Mouse (Mus musculus): Measurements from ENCODE around the gene Gcnt2. TPM values are rescaled to one million over a fixed set of nuclear protein-coding genes. Genes with fewer than 3 reads are reported as not detected.
"Not testable (repeated sequence)": the region's sequence is repeated elsewhere in the genome, so short reads cannot be mapped to it uniquely, and the experiment has no call there.

The Gcnt2 gene
- polyA plus RNA-seq, 1 experiment from 2014 or later, result 3.3 TPM

DNA sequence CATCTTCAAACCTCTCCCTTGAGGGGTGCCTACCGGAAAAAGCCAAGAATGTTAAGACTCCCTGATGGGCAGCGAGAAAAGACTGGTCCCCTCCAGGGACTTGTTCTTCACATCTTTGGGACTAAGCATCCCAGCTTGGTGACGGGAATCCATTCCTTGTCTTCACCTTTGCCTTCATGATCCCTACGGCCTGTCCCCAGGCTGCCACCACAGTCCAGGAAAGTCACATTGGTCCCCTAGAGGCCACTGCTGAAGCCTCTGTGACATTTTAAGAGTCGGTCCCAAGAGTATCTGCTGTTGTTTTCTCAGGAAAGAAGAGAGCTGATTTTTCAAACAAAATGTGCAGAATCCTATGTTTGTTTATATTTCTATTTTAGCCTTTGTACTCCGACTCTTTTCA, 52.4 kb downstream of the Gcnt2 start:
- no peak overlapping the region for H3K9ac ChIP-seq (replicated peaks)
- no peak for ATAC-seq (replicated peaks)
- no peak overlapping the region for H3K4me3 ChIP-seq
- WGBS, result 89% methylated on average over 6 of the region's 6 CpGs
- no peak overlapping the region for H3K27ac ChIP-seq (replicated peaks)
- peaks cover 9% of the 10 kb centered on the region for H3K4me1 ChIP-seq
- no peaks in the 10 kb centered on the region for H3K9me3 ChIP-seq
- no peaks in the 10 kb centered on the region for H3K27me3 ChIP-seq
- no peaks in the 10 kb centered on the region for H3K36me3 ChIP-seq
- H3K4me2 ChIP-seq (replicated peaks), result no peak overlapping the region

DNA sequence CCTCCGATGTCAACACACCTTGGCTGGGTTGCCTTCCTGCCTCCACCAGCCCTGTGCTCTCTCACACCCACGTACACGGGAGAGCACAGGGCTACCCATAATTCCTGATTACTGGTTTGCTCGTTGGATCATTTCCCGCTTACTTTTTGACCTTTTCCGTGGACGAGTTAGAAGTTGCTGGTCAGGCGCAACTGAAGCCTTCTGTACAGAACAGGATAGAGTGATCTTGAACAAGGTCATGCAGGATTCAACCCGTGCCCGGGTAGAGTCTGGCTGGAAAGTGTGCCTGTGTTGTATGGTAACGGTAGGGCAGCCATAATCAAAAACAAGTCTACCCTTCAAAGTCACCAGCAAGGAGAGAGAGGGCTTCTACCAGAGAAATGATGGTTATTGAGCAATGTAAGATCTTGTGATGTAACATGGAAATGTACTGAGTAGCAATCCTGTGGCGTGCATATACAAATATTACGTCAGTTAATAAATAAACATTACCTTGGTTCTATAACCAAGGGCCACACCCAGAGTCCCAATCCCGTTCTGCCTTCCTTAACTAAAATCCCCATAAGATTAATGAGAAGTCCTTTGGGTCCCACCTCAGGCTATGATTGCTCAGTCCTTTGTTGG, 54.0 kb downstream of the Gcnt2 start:
- ATAC-seq (replicated peaks), result no peak
- H3K36me3 ChIP-seq, result no peaks in the 10 kb centered on the region
- no peak overlapping the region for H3K4me2 ChIP-seq (replicated peaks)
- no peak overlapping the region for H3K9ac ChIP-seq (replicated peaks)
- 85% methylated on average over 14 of the region's 14 CpGs for WGBS
- no peaks in the 10 kb centered on the region for H3K27me3 ChIP-seq
- no peak overlapping the region for H3K4me3 ChIP-seq
- no peaks in the 10 kb centered on the region for H3K9me3 ChIP-seq
- no peak overlapping the region for H3K27ac ChIP-seq (replicated peaks)
- peaks cover 20% of the 10 kb centered on the region for H3K4me1 ChIP-seq

DNA sequence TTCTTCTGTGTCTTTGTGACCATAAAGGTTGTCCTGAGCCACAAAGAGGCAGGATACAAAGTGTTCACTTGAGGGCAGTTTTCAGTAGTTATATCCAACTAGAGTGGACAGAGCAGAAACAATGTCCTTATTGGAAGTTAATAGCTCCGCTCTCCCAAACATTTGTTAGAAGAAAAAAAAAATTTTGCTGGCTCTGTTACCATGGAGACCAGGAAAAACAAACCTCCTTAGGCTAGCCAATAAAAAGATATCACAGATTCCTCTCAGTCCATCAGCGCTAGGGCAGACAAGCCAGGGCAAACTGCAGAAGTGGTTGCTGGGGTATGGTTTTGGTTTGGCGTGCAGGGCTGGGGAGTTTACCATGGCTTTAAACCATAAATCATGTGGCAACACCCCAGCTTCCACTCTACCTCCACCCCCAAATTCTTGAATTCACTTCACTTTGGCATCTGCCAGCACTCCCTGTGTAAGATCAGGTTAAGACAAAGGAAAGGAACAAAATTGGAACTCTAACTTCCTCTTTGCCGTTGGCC, 54.6 kb downstream of the Gcnt2 start:
- Histone ChIP-seq H3K4me3 (no peak overlapping the region), H3K4me2 (replicated peaks) (no peak overlapping the region), H3K9ac (replicated peaks) (no peak overlapping the region), H3K9me3 (no peaks in the 10 kb centered on the region), H3K36me3 (no peaks in the 10 kb centered on the region), H3K27ac (replicated peaks) (no peak overlapping the region), H3K4me1 (peaks cover 20% of the 10 kb centered on the region), H3K27me3 (no peaks in the 10 kb centered on the region)
- WGBS, result 79% methylated on average over 4 of the region's 4 CpGs
- no peak for ATAC-seq (replicated peaks)

DNA sequence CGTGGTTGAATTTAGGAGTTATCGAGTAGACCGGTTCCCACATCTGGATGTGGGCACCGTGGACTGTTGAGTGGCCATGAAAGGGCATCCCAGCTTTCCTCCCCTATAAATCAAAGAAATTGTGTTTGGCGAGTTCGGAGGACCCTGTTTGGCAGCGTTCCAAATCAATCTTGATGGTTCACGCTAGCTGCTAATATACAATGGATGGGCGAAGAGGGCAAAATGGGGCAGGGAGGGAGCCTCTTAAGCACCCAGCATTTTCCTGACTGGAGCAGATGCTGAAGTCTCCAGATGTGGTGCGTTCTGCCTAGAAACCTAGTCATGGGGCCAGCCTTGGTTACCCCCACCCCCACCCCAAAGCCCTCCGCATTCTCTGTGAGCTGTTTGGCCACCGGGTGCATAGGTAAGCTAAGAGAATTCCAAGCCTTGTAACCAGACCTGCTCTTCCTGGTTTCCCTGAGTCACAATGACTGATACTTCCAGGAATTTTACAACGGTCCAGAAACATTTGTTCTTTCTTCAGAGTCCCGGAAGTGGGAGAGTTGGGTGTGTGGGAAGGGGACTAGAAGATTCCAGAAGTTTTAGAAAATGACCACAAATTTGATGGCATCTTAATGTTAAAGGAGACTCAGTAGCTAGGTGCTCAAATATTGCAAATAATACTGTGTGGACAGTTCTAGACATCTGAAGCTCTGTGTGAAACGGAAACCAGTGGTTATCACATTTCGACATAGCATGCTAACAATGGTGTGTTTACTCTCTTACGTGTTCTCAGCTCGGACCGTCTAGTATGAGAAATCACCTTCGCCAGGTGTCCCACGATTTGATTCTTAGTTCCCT, 57.0 kb downstream of the Gcnt2 start:
- Histone ChIP-seq H3K4me1 (peaks cover 20% of the 10 kb centered on the region), H3K9me3 (no peaks in the 10 kb centered on the region), H3K36me3 (no peaks in the 10 kb centered on the region), H3K27ac (replicated peaks) (no peak overlapping the region), H3K9ac (replicated peaks) (peak overlapping the region; percentile 47; the same call in 1 of the 2 replicates), H3K4me3 (peak overlapping the region; percentile 49), H3K27me3 (no peaks in the 10 kb centered on the region), H3K4me2 (replicated peaks) (peak overlapping the region; percentile 94)
- peak; percentile 11; the same call in 1 of the 2 replicates for ATAC-seq (replicated peaks)
- WGBS, result 7% methylated on average over 21 of the region's 21 CpGs

DNA sequence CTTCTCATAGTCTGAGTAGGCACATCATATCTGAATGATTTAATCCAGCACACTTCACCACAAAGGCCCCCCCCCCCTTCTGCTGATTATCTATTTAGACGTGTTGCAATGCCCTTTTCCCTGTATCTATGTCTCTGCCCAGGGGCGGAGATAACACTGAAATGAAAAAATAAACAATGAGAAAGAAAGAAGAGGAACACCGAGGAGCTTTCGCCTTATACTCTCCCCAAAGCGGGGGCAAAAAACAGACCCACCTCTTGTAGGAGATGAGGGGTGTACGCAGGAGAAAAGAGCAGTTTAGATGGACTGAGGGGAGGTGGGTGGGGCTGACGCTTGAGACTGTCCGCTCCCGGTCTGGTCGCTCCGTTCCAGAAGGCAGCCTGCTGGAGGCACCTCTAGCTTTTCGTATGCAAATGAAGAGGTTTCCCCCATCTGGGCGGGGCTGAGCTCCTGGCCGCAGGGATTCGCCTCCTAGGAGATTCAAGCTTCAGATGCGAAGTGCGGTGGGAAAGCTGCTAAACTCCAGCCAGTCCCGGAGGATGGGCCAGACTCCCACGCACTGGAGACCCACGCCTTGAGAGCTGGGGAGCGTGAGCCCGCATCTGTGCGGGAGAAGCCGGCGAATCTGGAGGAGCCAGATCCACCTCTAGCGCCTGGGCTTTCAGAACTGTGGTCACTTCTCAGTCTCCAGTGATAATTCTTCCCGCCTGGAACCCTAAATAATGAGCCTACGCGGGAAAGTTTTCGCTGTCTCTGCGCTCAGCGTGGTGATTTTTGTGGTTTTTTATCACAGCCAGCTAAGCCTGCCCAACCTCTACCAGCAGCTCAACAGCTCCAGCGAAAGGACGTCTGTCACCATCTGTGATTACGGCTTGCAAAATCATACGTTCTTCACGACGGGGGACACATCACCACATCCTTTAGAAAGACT, 57.9 kb downstream of the Gcnt2 start:
- WGBS, result under 1% methylated on average over 38 of the region's 38 CpGs
- peak; percentile 80 for ATAC-seq (replicated peaks)
- Histone ChIP-seq H3K27ac (replicated peaks) (no peak overlapping the region), H3K4me1 (peaks cover 20% of the 10 kb centered on the region), H3K4me2 (replicated peaks) (peak overlapping the region; percentile 94), H3K4me3 (peak overlapping the region; percentile 49), H3K9ac (replicated peaks) (peak overlapping the region; percentile 47), H3K9me3 (no peaks in the 10 kb centered on the region), H3K36me3 (no peaks in the 10 kb centered on the region), H3K27me3 (no peaks in the 10 kb centered on the region)

DNA sequence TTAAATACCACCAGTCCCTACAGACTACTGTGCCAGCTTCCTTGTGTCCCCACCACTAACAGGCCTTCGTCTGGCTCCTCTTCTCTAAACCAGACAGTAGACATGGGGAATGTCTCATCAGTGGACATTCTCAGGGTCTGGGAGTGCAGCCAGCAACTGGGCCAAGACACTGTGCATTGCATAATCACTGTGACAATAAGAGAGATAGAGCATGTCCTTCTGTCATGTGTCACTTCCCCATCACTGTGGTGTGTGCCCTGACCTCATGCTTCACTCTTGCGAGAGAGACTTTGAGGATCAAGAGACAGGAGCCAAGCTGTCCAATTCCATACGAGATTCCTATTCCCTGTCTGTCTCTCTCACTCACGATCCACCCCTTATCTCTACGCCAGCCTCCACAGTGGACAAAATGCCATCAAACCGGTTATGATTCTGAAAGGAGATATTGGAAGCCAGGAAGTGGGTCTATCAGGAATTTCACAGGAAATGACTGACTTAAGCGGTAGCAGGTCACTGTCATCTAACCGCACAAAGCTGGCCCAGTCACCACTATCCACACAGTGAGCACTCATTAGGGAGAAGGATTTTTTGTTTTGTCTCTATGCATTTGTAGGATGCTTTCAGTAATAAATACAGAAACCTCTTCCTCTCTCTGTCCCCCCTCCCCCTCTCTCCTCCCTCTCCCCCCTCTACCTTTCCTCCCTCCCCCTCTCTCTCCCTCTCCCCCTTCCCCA, 61.9 kb downstream of the Gcnt2 start:
- WGBS, result 77% methylated on average over 8 of the region's 8 CpGs
- H3K4me1 ChIP-seq, result peaks cover 16% of the 10 kb centered on the region
- ATAC-seq (replicated peaks), result no peak

DNA sequence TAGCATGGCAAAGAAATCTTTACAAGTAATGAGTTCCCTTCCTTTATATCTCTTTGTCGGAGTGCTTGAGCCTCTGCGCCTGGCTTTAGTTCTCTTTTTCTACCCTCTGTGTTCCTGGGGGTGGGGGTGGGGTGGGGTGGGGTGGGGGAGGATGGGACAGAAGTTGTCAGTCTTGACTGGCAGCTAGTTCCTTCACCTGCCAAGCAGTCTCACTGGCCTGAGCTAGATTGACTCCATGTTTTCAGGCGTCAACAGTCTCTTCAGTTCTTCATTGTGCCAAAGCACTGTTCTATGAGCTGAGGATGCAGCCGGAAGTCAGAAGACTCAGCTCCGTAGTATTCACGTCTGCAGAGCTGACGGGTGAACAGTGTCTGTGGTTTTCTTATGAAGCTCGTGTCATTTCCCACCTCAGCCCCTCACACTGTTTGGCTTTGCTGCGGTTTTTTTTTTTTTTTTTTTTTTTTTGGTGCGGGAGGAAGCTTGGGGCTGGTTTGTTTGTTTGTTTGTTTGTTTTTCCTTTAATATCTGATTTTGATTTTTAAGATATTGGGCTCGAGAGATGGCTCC, 62.8 kb downstream of the Gcnt2 start:
- Histone ChIP-seq H3K4me3 (no peak overlapping the region), H3K9me3 (no peaks in the 10 kb centered on the region), H3K27ac (replicated peaks) (no peak overlapping the region), H3K27me3 (no peaks in the 10 kb centered on the region), H3K9ac (replicated peaks) (no peak overlapping the region), H3K36me3 (no peaks in the 10 kb centered on the region), H3K4me1 (peaks cover 7% of the 10 kb centered on the region; the same call in 1 of the 2 replicates), H3K4me2 (replicated peaks) (no peak overlapping the region)
- WGBS, result 74% methylated on average over 11 of the region's 11 CpGs
- no peak for ATAC-seq (replicated peaks)

More for the DNA sequence above, 61.9 kb downstream of the Gcnt2 start:
- Histone ChIP-seq H3K4me2 (replicated peaks) (no peak overlapping the region), H3K27me3 (no peaks in the 10 kb centered on the region), H3K9me3 (no peaks in the 10 kb centered on the region), H3K27ac (replicated peaks) (no peak overlapping the region), H3K36me3 (no peaks in the 10 kb centered on the region), H3K4me3 (no peak overlapping the region), H3K9ac (replicated peaks) (no peak overlapping the region)

DNA sequence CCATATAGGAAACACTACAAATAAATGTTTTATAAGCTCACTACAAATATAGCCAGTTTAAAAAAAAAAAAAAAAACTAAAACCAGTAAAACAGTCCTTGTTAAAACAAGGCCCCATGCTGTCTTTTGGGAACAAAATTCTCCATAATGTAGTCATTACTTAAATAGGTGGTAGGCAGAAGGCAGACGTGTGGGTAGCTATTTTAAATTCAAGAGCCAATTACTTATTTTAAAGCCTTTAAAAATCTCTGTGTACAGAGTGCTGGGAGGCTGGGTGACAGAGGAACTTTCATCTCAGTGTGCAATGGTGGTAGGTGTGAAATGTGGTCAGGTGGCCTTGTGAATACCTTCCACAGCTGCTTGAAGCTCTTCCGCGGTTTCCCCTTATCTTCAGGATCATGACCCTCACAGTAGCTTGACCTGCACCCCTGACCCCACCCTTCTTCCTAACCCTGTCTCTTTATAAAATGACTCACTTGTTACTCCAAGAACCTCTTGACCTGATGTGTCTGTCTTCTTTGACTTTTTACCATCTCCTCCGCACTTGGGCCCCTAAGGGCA, 64.3 kb downstream of the Gcnt2 start:
- H3K4me1 ChIP-seq, result no peaks in the 10 kb centered on the region
- ATAC-seq (replicated peaks), result no peak

DNA sequence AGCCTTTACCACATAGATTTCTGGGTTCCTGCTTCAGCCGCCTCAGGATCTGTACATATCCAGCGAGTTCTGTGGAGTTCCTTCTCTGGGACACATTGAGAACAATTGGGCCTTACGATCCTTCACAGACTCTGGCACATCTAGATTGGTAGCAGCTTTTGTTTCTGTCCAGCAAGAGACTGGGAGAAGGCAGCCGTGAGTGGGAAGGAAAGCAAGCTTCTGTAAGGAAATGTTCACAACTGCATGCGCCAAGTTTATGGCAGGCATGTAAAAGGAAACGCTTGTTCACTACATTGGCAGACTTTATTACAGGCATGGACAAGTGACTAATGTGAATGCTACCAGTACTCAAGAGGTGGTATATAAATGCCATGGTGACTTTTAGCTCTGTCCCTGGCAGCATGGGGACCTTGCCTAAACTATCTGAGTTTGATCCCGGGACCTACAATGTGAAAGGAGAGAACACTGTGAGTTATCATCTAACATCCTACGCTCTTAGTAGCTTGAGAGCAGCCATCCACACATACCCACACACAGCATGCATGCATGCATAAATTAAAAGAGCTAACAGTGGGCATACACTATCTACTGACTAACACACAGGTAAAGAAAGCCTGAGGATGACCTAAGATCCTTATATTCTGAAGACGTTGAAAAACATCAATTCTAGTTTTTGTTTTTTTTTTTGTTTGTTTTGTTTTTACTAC, 68.8 kb downstream of the Gcnt2 start:
- H3K4me3 ChIP-seq, result no peak overlapping the region
- WGBS, result 77% methylated on average over 9 of the region's 9 CpGs
- no peak for ATAC-seq (replicated peaks)
- no peak overlapping the region for H3K27ac ChIP-seq (replicated peaks)
- H3K4me2 ChIP-seq (replicated peaks), result no peak overlapping the region
- H3K27me3 ChIP-seq, result no peaks in the 10 kb centered on the region
- no peaks in the 10 kb centered on the region for H3K4me1 ChIP-seq
- no peak overlapping the region for H3K9ac ChIP-seq (replicated peaks)
- H3K36me3 ChIP-seq, result no peaks in the 10 kb centered on the region
- no peaks in the 10 kb centered on the region for H3K9me3 ChIP-seq

More for the DNA sequence above, 64.3 kb downstream of the Gcnt2 start:
- no peaks in the 10 kb centered on the region for H3K27me3 ChIP-seq
- no peak overlapping the region for H3K9ac ChIP-seq (replicated peaks)
- no peak overlapping the region for H3K4me3 ChIP-seq
- H3K36me3 ChIP-seq, result no peaks in the 10 kb centered on the region
- no peaks in the 10 kb centered on the region for H3K9me3 ChIP-seq
- H3K27ac ChIP-seq (replicated peaks), result no peak overlapping the region
- 73% methylated on average over 4 of the region's 4 CpGs for WGBS
- no peak overlapping the region for H3K4me2 ChIP-seq (replicated peaks)

DNA sequence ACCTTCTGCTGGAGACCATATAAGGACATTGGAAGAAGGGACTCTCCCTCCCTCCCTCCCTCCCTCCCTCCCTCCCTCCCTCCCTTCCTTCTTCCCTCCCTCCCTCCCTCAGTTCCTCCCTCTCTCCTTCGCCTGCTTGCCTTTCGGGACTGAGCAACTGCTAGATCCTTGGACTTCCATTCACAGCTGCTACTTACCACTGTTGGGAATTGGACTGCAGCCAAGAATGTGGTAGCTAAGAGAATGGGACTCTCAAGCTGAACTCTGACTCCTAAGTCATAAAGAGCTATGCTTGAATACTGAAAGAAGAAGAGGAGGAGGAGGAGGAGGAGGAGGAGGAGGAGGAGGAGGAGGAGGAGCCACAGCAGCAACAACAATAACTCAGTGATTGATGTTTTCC, 72.3 kb downstream of the Gcnt2 start:
- no CpG with 5 or more reads among the region's 2 CpGs for WGBS
- not testable (repeated sequence) for H3K4me3 ChIP-seq; H3K9ac ChIP-seq (replicated peaks); H3K4me2 ChIP-seq (replicated peaks); H3K27ac ChIP-seq (replicated peaks); H3K27me3 ChIP-seq; H3K9me3 ChIP-seq; H3K36me3 ChIP-seq; H3K4me1 ChIP-seq
- ATAC-seq (replicated peaks), result 0 out of 2 replicates have a peak, but pooled peaks have one; percentile 60
